Mouse (Mus musculus) MEL (cell line): ENCODE measurements around the gene Syne4.
A peak's percentile ranks its signal among the peaks of the same experiment; 100 is the strongest.

Source experiments
- CTCF ChIP-seq, 3 experiments: IDR thresholded peaks in 2 of 3; conservative IDR thresholded peaks in 1 of 3; 2 replicates each; pipeline ENCODE4 v1.5.1; 2011 to 2012; ENCODE audit warnings: low read length in 3 of 3, low read depth in 2 of 3, mild to moderate bottlenecking in 2 of 3, improper control_type of control experiment in 1 of 3, inconsistent platforms in 1 of 3, mixed read lengths in 1 of 3, moderate library complexity in 1 of 3; ENCODE audit not compliant: control insufficient read depth in 1 of 3, insufficient read depth in 1 of 3, poor library complexity in 1 of 3, severe bottlenecking in 1 of 3
- E2F4 ChIP-seq: IDR thresholded peaks from 2 replicates; pipeline ENCODE4 v1.6.1; 2011; ENCODE audit warnings: low read depth, low read length, improper control_type of control experiment, borderline replicate concordance
- HCFC1 ChIP-seq: IDR thresholded peaks from 2 replicates; pipeline ENCODE4 v1.6.1; 2012; ENCODE audit warnings: low read depth, mild to moderate bottlenecking, inconsistent platforms, low read length, improper control_type of control experiment, moderate library complexity
- JUND ChIP-seq: IDR thresholded peaks from 2 replicates; pipeline ENCODE4 v1.6.1; 2011; ENCODE audit warnings: low read depth, mild to moderate bottlenecking, improper control_type of control experiment, low read length
- MAFK ChIP-seq: IDR thresholded peaks from 2 replicates; pipeline ENCODE4 v1.6.1; 2011; ENCODE audit warnings: low read depth, mild to moderate bottlenecking, low read length, improper control_type of control experiment, borderline replicate concordance
- MEF2A ChIP-seq: IDR thresholded peaks from 2 replicates; pipeline ENCODE4 v1.6.1; 2014; ENCODE audit warnings: low read depth, mild to moderate bottlenecking, inconsistent platforms, low read length, improper control_type of control experiment; ENCODE audit not compliant: poor library complexity, insufficient replicate concordance, severe bottlenecking; ENCODE audit errors: extremely low read depth
- MYC ChIP-seq: IDR thresholded peaks from 2 replicates; pipeline ENCODE4 v1.6.1; 2011; ENCODE audit warnings: low read depth, mild to moderate bottlenecking, low read length, improper control_type of control experiment, moderate library complexity
- POLR2A ChIP-seq, 2 experiments: IDR thresholded peaks; 2 replicates each; pipeline ENCODE4 v1.6.1; 2011 to 2012; ENCODE audit warnings: low read length in 2 of 2, mild to moderate bottlenecking in 2 of 2, control low read depth in 1 of 2, improper control_type of control experiment in 1 of 2, low read depth in 1 of 2, moderate library complexity in 1 of 2; ENCODE audit not compliant: control insufficient read depth in 1 of 2, insufficient read depth in 1 of 2, poor library complexity in 1 of 2
- USF1 ChIP-seq: IDR thresholded peaks from 2 replicates; pipeline ENCODE4 v1.6.1; 2014; ENCODE audit warnings: low read depth, mild to moderate bottlenecking, inconsistent platforms, low read length, improper control_type of control experiment, moderate library complexity

- TF ChIP-seq POLR2A (IDR thresholded peaks at IDR 0.05; ENCODE audit: control insufficient read depth in 1 of 2, insufficient read depth in 1 of 2, low read depth in 1 of 2, low read length in 2 of 2, poor library complexity in 1 of 2) = no peak
- no peak for TF ChIP-seq USF1
- TF ChIP-seq JUND = no peak
- TF ChIP-seq CTCF (IDR thresholded peaks at IDR 0.05 in 2 of 3, conservative IDR thresholded peaks at IDR 0.05 in 1 of 3; ENCODE audit: control insufficient read depth in 1 of 3, insufficient read depth in 1 of 3, low read depth in 2 of 3, low read length in 3 of 3, poor library complexity in 1 of 3, severe bottlenecking in 1 of 3) = peak; percentile 49 to 76 (median 58)
- no peak for TF ChIP-seq MYC
- no peak for TF ChIP-seq MAFK
- no peak for TF ChIP-seq MEF2A
- TF ChIP-seq HCFC1 = no peak
- no peak for TF ChIP-seq E2F4
Observed at GRCm38 (mm10) chr7:30300914-30301313, 13.7 kb upstream of the Syne4 start.
